Mouse (Mus musculus) small intestine, adult 2 months (tissue): ENCODE data around the gene Tpst2.

Experiments used
- CTCF ChIP-seq: fragments of 200-500 bp; IDR thresholded peaks from 2 replicates; pipeline ENCODE4 v1.5.1; 2012; ENCODE audit warnings: low read depth, mild to moderate bottlenecking, control low read depth, inconsistent platforms, low read length, moderate library complexity, mixed read lengths; ENCODE audit not compliant: insufficient replicate concordance, insufficient read length; ENCODE audit errors: extremely low read depth
- POLR2A ChIP-seq: fragments of 200-500 bp; IDR thresholded peaks from 2 replicates; pipeline ENCODE4 v1.6.1; 2012; ENCODE audit warnings: low read depth, mild to moderate bottlenecking, control low read depth, inconsistent platforms, low read length, moderate library complexity

DNA sequence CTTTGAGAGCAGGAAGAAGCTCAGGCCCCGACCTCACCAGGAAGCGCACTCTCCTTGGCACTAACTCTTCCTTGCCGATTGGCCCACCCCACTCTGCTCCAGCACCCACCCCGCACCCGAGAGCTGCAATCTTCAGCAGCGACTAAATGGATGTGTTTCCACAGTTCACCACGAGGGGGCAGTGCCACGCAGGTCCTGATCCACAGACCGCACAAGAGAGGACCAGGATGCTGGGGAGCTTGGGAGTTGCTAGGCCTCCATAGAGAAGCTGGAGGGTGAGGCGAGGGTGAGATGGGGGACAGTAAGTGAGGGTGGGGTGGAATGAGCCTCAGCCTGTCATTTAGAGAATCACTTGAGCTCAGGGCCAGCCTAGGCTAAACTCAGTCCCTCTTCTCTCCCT is 35.7 kb upstream of the Tpst2 start:
- TF ChIP-seq POLR2A (no peak), CTCF (peak; percentile 89)
